Mouse (Mus musculus) liver, embryonic 16.5 days (tissue): ENCODE data around the gene Cadps2. TPM values are rescaled to one million over a fixed set of nuclear protein-coding genes. Genes with fewer than 3 reads are reported as not detected.

Experiments
- ATAC-seq: fragments of 200-750 bp; cut with Nextera tagmentation; 2 replicates; pipeline ENCODE4 v1.8.0; 2017; ENCODE audit warnings: low read depth, mild to moderate bottlenecking, moderate number of reproducible peaks, moderate library complexity
- H3K27ac ChIP-seq: fragments of 300-500 bp; sonication (generic); 2 replicates; pipeline ENCODE4 v1.5.1; 2014; ENCODE audit warnings: mild to moderate bottlenecking, low read length
- H3K27me3 ChIP-seq: fragments of 300-500 bp; sonication (generic); 2 replicates; pipeline ENCODE4 v1.6.1; 2014; ENCODE audit warnings: low read depth, low read length, mixed read lengths; ENCODE audit not compliant: control insufficient read depth, insufficient read depth
- H3K36me3 ChIP-seq: fragments of 300-500 bp; sonication (generic); 2 replicates; pipeline ENCODE4 v1.6.1; 2014; ENCODE audit warnings: mild to moderate bottlenecking; ENCODE audit not compliant: control insufficient read depth, insufficient read depth
- H3K4me1 ChIP-seq: fragments of 300-500 bp; sonication (generic); 2 replicates; pipeline ENCODE4 v1.6.1; 2014; ENCODE audit warnings: low read depth, low read length, mixed read lengths; ENCODE audit not compliant: control insufficient read depth
- H3K4me2 ChIP-seq: fragments of 300-500 bp; sonication (generic); 2 replicates; pipeline ENCODE4 v1.6.1; 2014; ENCODE audit warnings: low read depth, low read length, mixed read lengths
- H3K4me3 ChIP-seq: fragments of 300-500 bp; sonication (generic); 2 replicates; pipeline ENCODE4 v1.5.1; 2014; ENCODE audit warnings: low read depth, mild to moderate bottlenecking, low read length
- H3K9ac ChIP-seq: fragments of 300-500 bp; sonication (generic); 2 replicates; pipeline ENCODE4 v1.6.1; 2014; ENCODE audit warnings: low read depth, low read length
- H3K9me3 ChIP-seq: fragments of 300-500 bp; sonication (generic); replicated peaks from 2 replicates; pipeline ENCODE4 v1.6.1; 2016; ENCODE audit warnings: low read length; ENCODE audit not compliant: control insufficient read depth
- WGBS: fragments of 180-500 bp; shearing (Covaris S2); extraction: QIAGEN DNeasy Blood & Tissue Kit; methylation state at CpG from one replicate; pipeline ENCODE4 v1.1.7; 2014; ENCODE audit not compliant: insufficient replicate concordance; 5-methylcytosine and 5-hydroxymethylcytosine counted together
- polyA plus RNA-seq: library from polyadenylated mRNA; unstranded; fragments of >200 nt; fragmentation: Nextera tagmentation; extraction: Ambion mirVana; gene quantifications from 2 replicates; pipeline ENCODE4 v1.2.1, GENCODE M21; 2015

The Cadps2 gene
- 0.06 and 0.08 TPM in 2 replicates for polyA plus RNA-seq

GRCm38 (mm10) chr6:23839009-23839811 lies at the start of gene Cadps2:
TSS of gene Cadps2 (minus strand) at chr6:23839421.
- no peaks in the 10 kb centered on the region for H3K9me3 ChIP-seq
- H3K4me2 ChIP-seq, result peak within 1 kb of the TSS; percentile 62
- ATAC-seq, result peak; percentile 41; the same call in 1 of the 2 replicates
- H3K27ac ChIP-seq, result no peak within 1 kb of the TSS
- no peaks in the 10 kb centered on the region for H3K4me1 ChIP-seq
- H3K9ac ChIP-seq, result no peak within 1 kb of the TSS
- H3K36me3 ChIP-seq, result no peaks in the 10 kb centered on the region
- H3K4me3 ChIP-seq, result peak within 1 kb of the TSS; percentile 62
- WGBS, result 1% methylated on average over 85 of the region's 114 CpGs
- H3K27me3 ChIP-seq, result peaks cover 27% of the 10 kb centered on the region

GRCm38 (mm10) chr6:23886418-23886817 lies 47.2 kb upstream of the Cadps2 start:
- Histone ChIP-seq H3K4me2 (no peak overlapping the region), H3K9ac (no peak overlapping the region), H3K36me3 (no peaks in the 10 kb centered on the region), H3K27me3 (no peaks in the 10 kb centered on the region), H3K27ac (no peak overlapping the region), H3K4me3 (no peak overlapping the region), H3K4me1 (no peaks in the 10 kb centered on the region), H3K9me3 (no peaks in the 10 kb centered on the region)
- 11% methylated on average over 6 of the region's 6 CpGs for WGBS
- no peak for ATAC-seq

GRCm38 (mm10) chr6:23876765-23877408 lies 37.7 kb upstream of the Cadps2 start:
- Histone ChIP-seq H3K9me3 (no peaks in the 10 kb centered on the region), H3K36me3 (no peaks in the 10 kb centered on the region), H3K4me1 (no peaks in the 10 kb centered on the region), H3K4me2 (no peak overlapping the region), H3K9ac (no peak overlapping the region), H3K27me3 (no peaks in the 10 kb centered on the region), H3K4me3 (no peak overlapping the region), H3K27ac (no peak overlapping the region)
- 60% methylated on average over 4 of the region's 4 CpGs for WGBS
- ATAC-seq, result no peak

GRCm38 (mm10) chr6:23876363-23876762 lies 37.1 kb upstream of the Cadps2 start:
- no peaks in the 10 kb centered on the region for H3K27me3 ChIP-seq
- H3K9me3 ChIP-seq, result no peaks in the 10 kb centered on the region
- no peaks in the 10 kb centered on the region for H3K36me3 ChIP-seq
- no peak overlapping the region for H3K9ac ChIP-seq
- no peak overlapping the region for H3K4me3 ChIP-seq
- H3K27ac ChIP-seq, result no peak overlapping the region
- H3K4me1 ChIP-seq, result no peaks in the 10 kb centered on the region
- no peak for ATAC-seq
- 46% methylated on average over 4 of the region's 4 CpGs for WGBS
- no peak overlapping the region for H3K4me2 ChIP-seq

- WGBS, result 67% methylated on average over 4 of the region's 4 CpGs
- ATAC-seq, result no peak
- Histone ChIP-seq H3K27me3 (no peaks in the 10 kb centered on the region), H3K4me2 (no peak overlapping the region), H3K9me3 (no peaks in the 10 kb centered on the region), H3K27ac (no peak overlapping the region), H3K4me1 (no peaks in the 10 kb centered on the region), H3K36me3 (no peaks in the 10 kb centered on the region), H3K4me3 (no peak overlapping the region), H3K9ac (no peak overlapping the region)
Measured at GRCm38 (mm10) chr6:23873812-23874211, 34.6 kb upstream of the Cadps2 start.

- no peak overlapping the region for H3K27ac ChIP-seq
- H3K9me3 ChIP-seq, result no peaks in the 10 kb centered on the region
- no peak overlapping the region for H3K9ac ChIP-seq
- no peak overlapping the region for H3K4me2 ChIP-seq
- no peaks in the 10 kb centered on the region for H3K27me3 ChIP-seq
- H3K4me3 ChIP-seq, result no peak overlapping the region
- no peaks in the 10 kb centered on the region for H3K36me3 ChIP-seq
- 45% methylated on average over 3 of the region's 3 CpGs for WGBS
- no peaks in the 10 kb centered on the region for H3K4me1 ChIP-seq
- no peak for ATAC-seq
Measured at GRCm38 (mm10) chr6:23873231-23873630, 34.0 kb upstream of the Cadps2 start.

GRCm38 (mm10) chr6:23869971-23870370 lies 30.8 kb upstream of the Cadps2 start:
- H3K4me3 ChIP-seq, result no peak overlapping the region
- ATAC-seq, result no peak
- H3K4me2 ChIP-seq, result no peak overlapping the region
- no peaks in the 10 kb centered on the region for H3K27me3 ChIP-seq
- no peaks in the 10 kb centered on the region for H3K9me3 ChIP-seq
- no peaks in the 10 kb centered on the region for H3K4me1 ChIP-seq
- no peaks in the 10 kb centered on the region for H3K36me3 ChIP-seq
- no peak overlapping the region for H3K27ac ChIP-seq
- no peak overlapping the region for H3K9ac ChIP-seq

- 69% methylated on average over 7 of the region's 7 CpGs for WGBS
- Histone ChIP-seq H3K9ac (no peak overlapping the region), H3K4me2 (no peak overlapping the region), H3K9me3 (no peaks in the 10 kb centered on the region), H3K4me1 (no peaks in the 10 kb centered on the region), H3K27ac (no peak overlapping the region), H3K36me3 (no peaks in the 10 kb centered on the region), H3K4me3 (no peak overlapping the region), H3K27me3 (no peaks in the 10 kb centered on the region)
- ATAC-seq, result no peak
Measured at GRCm38 (mm10) chr6:23866298-23866697, 27.1 kb upstream of the Cadps2 start.

- no peak overlapping the region for H3K27ac ChIP-seq
- H3K36me3 ChIP-seq, result no peaks in the 10 kb centered on the region
- no peak for ATAC-seq
- no peak overlapping the region for H3K4me2 ChIP-seq
- H3K9me3 ChIP-seq, result no peaks in the 10 kb centered on the region
- WGBS, result 76% methylated on average over 11 of the region's 11 CpGs
- H3K27me3 ChIP-seq, result no peaks in the 10 kb centered on the region
- H3K9ac ChIP-seq, result no peak overlapping the region
- no peak overlapping the region for H3K4me3 ChIP-seq
- no peaks in the 10 kb centered on the region for H3K4me1 ChIP-seq
Measured at GRCm38 (mm10) chr6:23853464-23853863, 14.2 kb upstream of the Cadps2 start.
